Mouse (Mus musculus): ENCODE measurements around the gene Ankrd39. TPM values are rescaled to one million over a fixed set of nuclear protein-coding genes. Genes with fewer than 3 reads are reported as not detected.

Gene Ankrd39
- 12.3 and 25.2 TPM in 2 replicates for polyA plus RNA-seq (2012; ENCODE audit: low replicate concordance)

GRCm38 (mm10) chr1:36546888-36547471 lies at the start of gene Ankrd39:
Gene Ankrd39, minus strand, starts transcription at chr1:36547445.

GRCm38 (mm10) chr1:36558031-36558993 lies 11.1 kb upstream of the Ankrd39 start, which contains the start of gene Sema4c:
Gene Sema4c, minus strand, starts transcription at chr1:36558349.

GRCm38 (mm10) chr1:36539186-36539585 lies 8.1 kb downstream of the Ankrd39 start, which contains the start of gene Gm42417:
Gene Gm42417, minus strand, starts transcription at chr1:36539429.

DNA sequence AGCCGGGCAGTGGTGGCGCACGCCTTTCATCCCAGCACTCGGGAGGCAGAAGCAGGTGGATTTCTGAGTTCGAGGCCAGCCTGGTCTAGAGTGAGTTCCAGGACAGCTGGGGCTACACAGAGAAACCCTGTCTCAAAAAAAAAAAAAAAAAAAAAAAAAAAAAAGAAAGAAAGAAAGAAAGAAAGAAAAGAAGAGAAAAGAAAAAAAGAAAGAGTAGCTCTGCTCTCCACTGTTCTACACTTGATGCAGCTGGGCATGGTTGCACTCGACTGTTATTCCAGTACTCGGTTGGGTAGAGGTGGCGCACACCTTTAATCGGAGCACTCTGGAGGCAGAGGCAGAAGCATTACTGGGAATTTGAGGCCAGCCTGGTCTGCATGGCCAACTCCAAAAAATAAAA lies 10.5 kb downstream of the Ankrd39 start, which contains the start of gene Ankrd23:
TSS of gene Ankrd23 (minus strand) at position 101 of the 400 bp plus-strand sequence.

GRCm38 (mm10) chr1:36511289-36512021 lies 35.8 kb downstream of the Ankrd39 start, which contains the start of gene Cnnm3:
Gene Cnnm3, plus strand, starts transcription at chr1:36511867.

Other genes with a start within 250 kb of the Ankrd39 start
- gene Arid5a, start 239.7 kb downstream of the Ankrd39 start, polyA plus RNA-seq (2012; ENCODE audit: low replicate concordance) = 124 and 262 TPM in 2 replicates
- gene Kansl3, start 178.3 kb downstream of the Ankrd39 start, polyA plus RNA-seq (2012; ENCODE audit: low replicate concordance) = 16.7 and 33.8 TPM in 2 replicates
- not detected in 2 replicates for gene Fer1l5, start 175.2 kb downstream of the Ankrd39 start, polyA plus RNA-seq (2012; ENCODE audit: low replicate concordance)
- gene Lman2l, start 102.2 kb downstream of the Ankrd39 start, polyA plus RNA-seq (2012; ENCODE audit: low replicate concordance) = 7.6 and 12.2 TPM in 2 replicates
- 3.4 and 6.3 TPM in 2 replicates for gene Cnnm4, start 75.8 kb downstream of the Ankrd39 start, polyA plus RNA-seq (2012; ENCODE audit: low replicate concordance)
- gene Cnnm3, start 35.6 kb downstream of the Ankrd39 start, polyA plus RNA-seq (2012; ENCODE audit: low replicate concordance) = 26.6 and 38.5 TPM in 2 replicates
- 15.9 and 27.6 TPM in 2 replicates for gene Ankrd23, start 10.6 kb downstream of the Ankrd39 start, polyA plus RNA-seq (2012; ENCODE audit: low replicate concordance)
- gene Gm42417, start 8.0 kb downstream of the Ankrd39 start, polyA plus RNA-seq (2012; ENCODE audit: low replicate concordance) = 0.12 TPM in 1 of 2 replicates, not detected in the other
- 2.0 and 3.8 TPM in 2 replicates for gene Sema4c, start 10.9 kb upstream of the Ankrd39 start, polyA plus RNA-seq (2012; ENCODE audit: low replicate concordance)
- 0.16 and 0.43 TPM in 2 replicates for gene Fam178b, start 135.7 kb upstream of the Ankrd39 start, polyA plus RNA-seq (2012; ENCODE audit: low replicate concordance)
- 497 and 729 TPM in 2 replicates for gene Cox5b, start 144.0 kb upstream of the Ankrd39 start, polyA plus RNA-seq (2012; ENCODE audit: low replicate concordance)
- gene 4933424G06Rik, start 162.7 kb upstream of the Ankrd39 start, polyA plus RNA-seq (2012; ENCODE audit: low replicate concordance) = not detected in 2 replicates
- gene Actr1b, start 167.0 kb upstream of the Ankrd39 start, polyA plus RNA-seq (2012; ENCODE audit: low replicate concordance) = 51.5 and 54.1 TPM in 2 replicates
- 54.9 and 106 TPM in 2 replicates for gene Zap70, start 214.4 kb upstream of the Ankrd39 start, polyA plus RNA-seq (2012; ENCODE audit: low replicate concordance)

Measured in hematopoietic multipotent progenitor cell, adult 10-12 weeks (in vitro differentiated cells).